Mouse (Mus musculus) cerebellum, adult 9-11 months (tissue): ENCODE data around the gene Vegfb.
A peak's percentile ranks its signal among the peaks of the same experiment; 100 is the strongest.

Source experiments
- DNase-seq: peaks from one replicate; pipeline ENCODE4 v3.0.0; 2022

Gene Vegfb

DNA sequence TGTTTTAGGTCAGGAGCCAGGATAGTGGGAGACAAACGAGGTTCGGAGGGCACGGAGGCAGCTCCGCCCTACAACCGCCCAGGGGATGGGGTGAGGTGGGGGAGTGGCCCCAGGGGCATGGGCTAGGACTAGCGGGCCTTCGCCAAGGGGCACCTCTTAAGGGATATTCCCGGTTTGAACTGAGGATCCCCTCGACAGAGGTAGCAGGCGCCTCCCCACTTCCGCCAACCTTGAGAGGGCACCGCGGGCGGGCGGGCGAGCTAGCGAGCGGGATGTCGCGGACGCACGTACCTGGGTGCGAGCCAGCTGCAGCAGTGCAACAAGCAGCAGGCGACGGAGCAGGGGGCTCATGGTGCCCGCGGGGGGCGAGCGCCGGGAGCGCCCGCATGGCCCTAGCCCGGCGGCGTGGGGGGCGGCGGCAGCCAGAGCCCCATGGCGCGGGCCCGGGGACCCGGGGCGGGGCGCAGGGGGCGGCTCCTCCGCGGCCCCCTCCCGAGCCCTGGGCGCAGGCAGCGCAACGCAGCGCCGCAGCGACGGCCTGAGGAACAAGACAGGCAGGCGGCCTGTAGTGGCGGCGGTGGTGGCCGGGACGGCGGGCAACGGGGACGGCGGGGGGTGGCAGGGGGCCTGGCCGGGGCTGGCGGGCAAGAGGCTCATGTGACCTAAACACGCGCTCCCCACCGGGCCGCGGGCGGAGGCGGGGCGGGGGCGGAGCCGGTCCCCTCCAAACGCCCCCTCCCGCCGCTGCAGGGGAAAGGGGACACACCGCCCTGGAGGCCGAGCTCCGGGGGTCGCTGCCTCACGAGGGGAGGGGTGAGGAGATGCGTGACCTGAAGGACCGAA, at the start of gene Vegfb:
TSS of gene Vegfb (minus strand) at position 591 of the 843 bp plus-strand sequence.
- peak; percentile 82 for DNase-seq

DNA sequence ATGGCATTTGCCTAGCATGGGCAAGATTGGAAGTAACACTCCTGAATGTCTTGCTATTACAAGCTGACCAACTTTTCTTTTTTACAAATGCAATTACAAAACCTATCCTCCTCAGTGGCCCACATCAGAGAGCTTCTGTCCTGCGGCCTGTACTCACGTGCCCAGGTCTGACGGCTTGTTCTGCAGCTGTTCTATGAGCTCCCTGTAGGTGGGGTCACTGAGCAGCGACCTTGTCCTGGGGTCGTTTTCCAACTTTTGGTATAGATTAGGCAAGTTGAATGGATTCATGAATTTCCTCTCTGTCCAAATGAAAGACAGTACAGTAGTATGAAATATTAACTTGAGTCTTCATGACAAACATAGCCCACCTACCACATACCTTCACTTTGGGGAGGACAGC, 46.6 kb upstream of the Vegfb start:
- DNase-seq = no peak

DNA sequence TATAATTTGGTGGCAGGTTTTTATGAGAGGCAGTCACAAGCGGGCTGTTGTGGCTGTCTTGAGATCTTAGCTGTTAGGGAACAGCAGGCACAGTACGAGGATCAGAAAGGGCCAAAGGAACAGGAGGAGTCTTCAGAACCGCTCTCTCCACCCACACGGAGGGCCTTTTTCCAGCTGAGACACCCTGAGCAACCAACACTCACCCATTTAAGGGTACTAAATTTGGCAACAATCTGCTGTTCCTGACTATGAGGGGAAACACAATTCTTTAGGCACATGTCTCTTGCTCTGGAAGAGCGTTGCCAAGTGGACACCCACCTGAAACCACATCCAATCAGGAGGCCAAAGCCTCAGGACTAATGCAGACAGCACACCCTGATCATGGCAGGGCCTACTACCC, 42.1 kb upstream of the Vegfb start:
- DNase-seq = no peak

DNA sequence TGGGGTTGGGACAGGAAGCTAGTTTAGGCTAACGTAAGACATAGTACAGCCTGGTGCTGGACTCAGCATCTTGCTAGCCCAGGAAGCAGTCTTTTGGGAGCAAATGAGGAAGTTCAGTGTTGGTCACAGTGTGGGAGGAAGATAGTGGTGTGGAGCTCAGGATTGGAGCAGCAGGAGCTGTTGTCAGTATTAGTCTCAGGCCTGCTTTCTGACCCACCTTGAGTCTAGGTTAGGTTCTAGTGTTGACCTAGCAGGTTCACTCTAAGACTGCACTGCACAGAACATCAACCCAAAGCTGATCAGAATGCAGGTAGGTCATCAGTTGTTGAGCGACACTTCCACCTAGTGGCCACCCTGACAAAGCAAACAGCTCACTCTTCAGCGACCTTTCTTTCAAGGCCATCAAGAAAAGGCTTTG, 32.8 kb upstream of the Vegfb start:
- peak; percentile 58 for DNase-seq

DNA sequence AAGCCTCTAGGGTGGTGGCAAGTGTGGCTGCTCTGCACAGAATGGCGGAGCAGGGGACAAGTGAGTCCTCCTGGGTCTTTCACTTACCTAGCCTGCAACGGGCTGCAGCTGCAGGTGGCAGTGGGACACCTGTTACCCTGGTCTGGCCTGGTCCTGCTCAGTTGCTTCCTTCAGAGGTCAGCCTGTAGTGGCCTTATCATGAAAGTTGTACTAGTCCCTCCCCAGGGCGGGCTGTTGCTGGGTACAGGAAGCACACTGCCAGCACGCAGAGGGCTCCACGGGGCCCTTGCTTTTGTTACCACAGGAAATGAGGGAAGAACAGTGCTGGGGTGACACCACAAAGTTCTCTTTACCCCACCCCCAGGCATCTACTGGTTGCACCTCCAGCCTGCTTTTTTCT, 31.7 kb upstream of the Vegfb start, which contains the start of gene Fermt3:
TSS of gene Fermt3 (minus strand) at position 279 of the 400 bp plus-strand sequence.
- no peak for DNase-seq

DNA sequence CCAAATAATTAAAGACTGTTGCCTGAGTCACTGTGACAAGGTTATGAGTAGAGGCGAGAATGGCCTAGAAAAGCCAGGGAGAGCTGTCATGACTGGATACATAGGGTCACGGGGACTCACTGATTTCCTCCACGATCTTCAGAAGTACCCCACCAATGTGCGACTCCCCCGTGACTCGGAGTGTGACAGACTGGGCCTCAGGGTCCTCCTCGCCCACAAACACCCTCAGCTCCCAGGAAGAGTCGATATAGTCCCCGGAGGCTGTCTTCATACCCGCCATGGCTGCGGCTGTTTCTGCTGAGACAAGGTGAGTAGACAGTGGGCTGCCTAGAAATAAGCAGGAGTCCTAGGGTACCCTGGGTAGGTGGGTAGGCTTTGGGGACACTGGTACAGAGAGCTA, 31.1 kb upstream of the Vegfb start:
- no peak for DNase-seq

DNA sequence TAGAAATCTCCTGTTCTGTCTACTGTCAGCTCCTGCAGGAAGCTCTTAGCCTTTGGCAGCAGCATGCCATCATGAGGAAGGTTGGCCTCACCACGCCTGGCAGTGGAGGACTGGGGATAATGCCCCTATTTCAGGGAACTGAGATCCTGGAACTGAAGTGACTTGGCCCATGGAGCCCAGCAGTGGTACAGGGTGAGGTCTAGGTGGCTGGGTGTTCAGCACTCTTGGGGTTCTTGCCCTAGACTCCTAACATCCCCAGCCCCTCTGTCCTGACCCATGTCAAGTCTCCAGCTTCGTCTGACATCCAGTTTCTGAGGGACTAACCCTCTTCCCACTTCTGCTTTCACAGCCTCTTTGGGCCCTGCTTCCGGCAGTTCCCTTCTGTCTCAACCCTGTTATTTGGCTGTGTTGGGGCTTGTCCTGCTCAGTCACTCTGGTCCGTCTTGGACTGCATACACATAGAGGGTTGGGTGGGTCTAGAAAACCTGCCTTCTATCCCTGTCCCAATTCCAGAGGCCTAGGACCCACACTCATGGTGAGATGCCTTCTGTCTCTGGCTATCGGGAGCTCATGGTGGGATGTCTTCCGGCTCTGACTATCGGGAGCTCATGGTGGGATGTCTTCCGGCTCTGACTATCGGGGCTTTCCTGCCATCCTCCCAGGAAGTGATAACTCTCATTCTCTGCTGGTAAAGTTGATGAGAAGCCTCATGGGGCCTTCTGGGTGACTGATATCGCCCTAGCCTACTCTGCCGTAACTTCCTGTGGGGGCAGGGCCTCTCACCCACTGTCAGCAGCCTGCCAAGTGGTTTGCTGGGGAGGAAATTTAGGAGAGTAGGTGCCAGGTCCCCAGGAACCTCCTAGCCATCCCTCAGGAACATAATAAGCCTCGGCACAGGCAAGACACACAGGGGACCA, 30.3 kb upstream of the Vegfb start:
- no peak for DNase-seq

DNA sequence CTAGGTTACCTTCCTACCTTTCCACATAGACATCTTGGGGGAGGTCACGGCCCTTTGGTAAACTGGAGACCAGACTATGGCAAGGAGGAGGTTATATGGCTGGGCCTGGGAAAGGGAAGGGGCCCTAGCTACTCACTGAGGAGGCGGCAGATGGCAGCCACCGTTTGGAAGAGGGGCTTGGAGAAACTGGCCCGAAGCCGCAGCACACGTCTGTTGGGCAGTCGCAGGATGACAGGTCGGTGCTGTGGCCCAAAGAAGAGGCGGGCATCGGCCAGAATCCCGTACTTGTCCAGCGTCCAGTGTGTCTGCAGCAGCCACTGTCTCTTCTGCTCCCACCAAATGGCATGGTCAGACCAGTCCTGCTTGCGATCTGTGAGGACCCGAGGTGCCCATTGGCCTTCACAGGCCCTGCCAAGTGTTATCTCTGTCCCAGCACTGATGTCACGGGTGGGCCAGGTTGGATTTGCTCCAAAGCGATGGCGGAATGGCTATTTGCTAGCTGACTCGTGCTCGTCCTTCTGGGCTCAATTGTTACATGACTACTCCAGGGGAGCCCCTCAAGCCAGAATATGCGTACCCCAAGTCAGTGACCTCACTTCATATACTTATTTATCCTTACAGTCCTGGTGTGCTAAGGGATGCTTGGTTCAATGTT, 27.2 kb upstream of the Vegfb start:
- DNase-seq = no peak

DNA sequence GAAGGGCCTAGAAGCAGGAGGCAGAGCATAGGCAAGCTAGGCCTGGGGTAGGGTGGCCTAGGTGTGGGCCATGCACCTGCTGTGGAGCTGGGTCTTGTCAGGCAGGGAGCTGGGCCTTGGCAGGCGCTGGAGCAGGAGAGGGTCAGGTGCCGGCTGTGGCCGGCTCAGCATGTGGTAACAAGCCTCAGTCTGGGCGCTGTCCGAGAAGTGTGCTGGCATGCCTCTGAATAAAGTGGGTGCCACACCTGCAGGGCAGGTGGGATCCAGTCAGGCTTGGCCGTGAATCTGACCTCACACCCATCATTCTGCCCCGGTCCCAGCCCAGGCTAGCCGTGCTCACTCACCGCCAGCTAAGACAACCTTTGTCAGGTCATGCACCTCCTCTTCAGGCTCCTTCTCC, 26.5 kb upstream of the Vegfb start:
- DNase-seq = no peak

DNA sequence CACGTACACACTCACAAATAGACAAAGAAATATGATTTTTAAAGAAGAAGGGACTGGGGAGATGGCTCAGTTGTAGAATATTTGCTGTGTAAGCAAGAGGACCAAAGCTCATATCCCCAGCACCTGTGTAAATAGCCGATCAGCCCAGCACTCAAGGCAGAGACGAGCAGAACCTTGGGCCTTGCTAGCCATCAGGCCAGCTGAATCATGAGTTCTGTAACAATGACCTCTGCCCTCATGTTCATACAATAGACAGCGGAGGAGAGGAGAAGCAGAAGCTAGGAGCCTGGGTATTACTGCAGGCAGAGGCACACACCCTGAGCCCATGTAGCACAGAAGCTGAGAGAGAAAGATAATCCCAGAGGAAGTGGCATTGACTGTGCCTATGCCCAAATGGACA, 25.0 kb upstream of the Vegfb start:
- DNase-seq = no peak

DNA sequence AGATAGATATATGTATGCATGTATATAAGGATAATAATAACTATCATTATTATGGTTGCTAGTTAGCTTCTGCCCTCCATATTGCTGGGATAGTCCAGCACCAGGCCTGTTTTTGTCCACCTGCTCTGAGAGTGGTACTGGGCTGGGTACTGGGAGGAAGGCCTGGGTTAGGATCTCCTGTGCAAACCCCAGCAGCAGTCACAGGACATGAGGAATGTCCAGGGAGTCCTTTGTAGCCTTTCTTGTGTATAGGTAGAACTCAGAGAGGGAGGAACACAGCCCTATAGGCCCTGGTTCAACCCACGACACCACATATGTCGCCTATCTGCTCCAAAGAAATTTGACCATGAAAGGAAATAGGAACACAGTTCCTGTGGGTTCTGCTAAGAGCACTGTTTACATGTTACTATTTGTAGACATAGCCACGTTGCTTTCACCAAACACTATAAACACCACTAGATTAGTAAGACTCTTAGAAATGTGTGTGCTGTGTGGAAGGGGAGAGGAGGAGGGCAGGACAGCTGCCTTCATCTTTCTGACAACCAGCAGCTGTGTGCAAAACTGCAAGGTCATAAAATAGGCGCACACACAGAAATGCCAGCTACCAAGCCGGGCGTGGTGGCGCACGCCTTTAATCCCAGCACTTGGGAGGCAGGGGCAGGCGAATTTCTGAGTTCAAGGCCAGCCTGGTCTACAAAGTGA, 19.6 kb upstream of the Vegfb start:
- no peak for DNase-seq

DNA sequence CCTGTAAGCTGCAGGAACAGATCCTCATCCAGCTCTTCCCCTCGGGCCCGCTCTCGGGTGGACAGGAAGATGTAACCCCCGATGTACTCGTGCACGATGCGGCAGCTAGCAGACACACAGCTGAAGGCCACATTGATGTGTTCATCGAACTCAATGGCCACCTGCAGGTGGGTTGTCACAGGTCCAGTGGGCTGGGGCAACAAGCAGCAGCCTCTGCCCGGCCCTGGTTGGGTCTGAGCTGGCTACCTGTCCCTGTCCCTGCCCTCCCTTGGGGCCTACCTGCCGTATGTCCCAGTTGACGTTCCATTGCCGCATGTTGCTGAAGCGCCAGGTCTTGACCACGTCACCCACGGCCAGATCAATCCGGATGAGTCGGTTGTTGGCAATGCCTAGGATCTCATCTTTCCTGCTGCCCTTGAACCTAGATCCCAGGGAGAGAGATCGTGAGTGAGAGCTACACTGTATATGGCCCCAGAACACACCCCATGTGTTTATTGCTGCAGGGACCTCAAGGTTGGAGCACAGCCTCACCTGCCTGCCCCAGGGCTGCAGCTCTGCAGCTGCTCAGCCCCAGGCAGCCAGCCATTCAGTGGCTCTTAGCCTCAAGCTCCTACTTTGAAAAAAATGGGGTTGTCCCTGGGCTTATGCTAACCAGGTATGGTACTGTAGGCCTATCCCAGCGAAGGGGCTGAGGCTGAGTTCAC, 12.1 kb upstream of the Vegfb start:
- DNase-seq = no peak

DNA sequence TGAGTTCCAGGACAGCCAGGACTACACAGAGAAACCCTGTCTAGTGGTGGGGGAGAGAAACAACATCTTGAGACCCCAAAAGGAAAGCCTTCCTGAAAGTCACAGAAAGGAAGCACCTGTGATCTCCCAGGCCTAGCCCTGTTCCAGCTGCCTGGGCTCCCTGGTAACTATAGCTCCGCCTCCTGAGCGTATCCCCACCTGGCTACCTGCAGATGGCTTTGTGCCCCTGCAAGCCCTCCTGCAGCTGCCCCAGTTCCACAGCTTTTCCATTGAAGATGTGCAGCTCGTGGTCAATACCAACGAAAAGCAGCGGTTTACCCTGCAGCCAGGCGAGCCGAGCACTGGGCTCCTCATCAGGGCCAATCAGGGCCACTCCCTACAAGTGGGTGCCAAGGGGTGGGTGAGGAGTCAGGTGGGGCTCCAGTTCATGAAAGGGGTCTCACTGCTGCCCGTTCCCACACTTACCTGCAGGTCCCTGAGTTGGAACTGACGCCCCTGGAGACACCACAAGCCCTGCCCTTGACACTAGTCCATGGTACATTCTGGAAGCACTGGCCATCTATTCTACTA, 10.4 kb upstream of the Vegfb start:
- DNase-seq = peak; percentile 52

DNA sequence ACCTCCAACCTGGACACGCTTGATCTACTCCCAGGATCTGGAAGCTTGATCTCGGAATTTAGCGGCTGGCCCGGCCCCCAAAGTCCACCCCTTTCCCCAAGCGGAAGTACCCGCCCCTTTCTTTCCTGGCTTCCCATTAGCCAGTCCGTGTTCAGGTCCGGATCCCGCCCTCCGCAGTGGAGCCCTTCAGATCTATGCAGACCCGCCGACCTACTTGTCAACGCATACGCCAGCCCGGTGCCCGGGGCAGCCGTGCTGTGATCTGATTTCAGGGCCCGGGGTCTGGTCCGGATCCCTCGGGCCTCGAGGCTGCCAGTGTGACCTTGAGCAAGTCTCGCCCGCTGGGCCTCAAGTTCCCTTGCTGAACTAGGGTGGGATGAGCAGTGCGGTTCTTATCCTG, 8.6 kb upstream of the Vegfb start, which contains the start of the genes Nudt22 and Trpt1:
TSS of gene Nudt22 (minus strand) at position 112 of the 400 bp plus-strand sequence.
TSS of gene Trpt1 (plus strand) at position 126 of the 400 bp plus-strand sequence.
- DNase-seq = peak; percentile 92

DNA sequence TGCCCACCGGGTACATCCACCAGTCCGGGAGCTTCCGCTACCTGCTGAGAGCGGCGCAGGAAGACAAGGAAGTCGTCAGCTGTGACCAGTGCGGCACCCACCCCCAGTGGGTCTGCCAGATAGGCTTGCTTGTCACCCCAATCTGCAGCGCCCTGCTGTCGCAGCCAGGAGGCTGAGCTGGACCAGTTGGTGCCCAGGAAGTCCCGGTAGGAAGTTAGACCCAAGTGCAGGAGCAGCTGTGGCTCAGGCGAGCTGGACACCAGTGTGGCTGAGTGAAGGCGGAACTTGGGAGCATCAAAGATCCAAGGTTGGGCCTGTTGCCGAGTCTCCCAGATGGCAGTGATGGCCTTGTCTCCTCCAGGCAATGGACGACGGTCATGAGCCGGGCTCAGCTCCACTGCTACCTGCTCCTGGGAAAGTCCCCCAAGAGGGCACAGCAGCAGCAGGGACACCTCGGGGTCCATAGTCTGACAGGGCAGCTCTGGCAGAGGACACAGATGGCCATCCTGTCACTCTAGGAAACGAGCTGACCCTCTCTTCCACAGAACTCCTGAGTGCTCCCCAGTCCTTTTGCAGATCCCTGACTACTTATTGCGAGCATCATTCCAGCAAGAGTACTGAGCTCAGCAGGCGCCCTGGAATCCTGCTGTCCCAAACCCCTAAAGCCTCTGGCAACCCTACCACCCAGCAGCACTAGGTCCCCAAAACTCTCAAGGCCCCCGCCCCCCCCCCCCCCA, 8.0 kb upstream of the Vegfb start:
- peak; percentile 76 for DNase-seq

DNA sequence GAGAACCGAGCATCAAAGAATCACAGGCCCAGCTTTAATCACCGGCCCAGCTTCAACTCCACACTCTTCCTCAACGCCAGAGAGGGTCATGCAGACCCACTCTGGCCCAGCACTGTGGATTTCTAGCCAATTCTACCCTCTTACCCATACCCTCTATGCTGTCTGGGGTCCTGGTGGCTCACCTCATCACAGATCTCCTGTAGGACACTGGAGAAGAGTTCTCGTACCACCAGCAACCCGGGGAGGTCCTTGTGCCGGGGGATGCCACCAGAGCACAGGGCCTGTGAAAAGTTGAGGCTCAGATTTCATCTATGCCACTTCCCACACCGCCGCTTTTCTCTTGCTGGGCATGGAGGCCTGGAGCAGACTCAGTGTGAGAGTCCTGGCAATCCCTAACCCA, 7.0 kb upstream of the Vegfb start:
- DNase-seq = peak; percentile 48

DNA sequence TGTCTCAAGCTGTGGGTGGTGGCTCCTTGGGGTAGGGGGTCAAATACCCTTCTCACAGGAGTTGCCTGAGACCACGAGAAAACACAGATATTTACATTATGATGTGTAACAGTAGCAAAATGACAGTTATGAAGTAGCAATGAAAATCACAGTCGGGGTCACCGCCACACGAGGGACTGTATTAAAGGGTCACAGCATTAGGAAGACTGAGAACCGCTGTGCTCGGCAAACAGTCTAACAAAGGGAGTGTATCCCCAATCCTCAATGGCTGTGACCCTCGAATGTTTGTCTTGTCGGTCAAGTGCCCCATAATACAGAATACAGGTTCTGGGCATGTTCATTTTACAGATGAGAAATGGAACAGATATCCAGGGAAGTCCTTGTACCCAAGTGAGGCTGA, 6.6 kb upstream of the Vegfb start:
- peak; percentile 46 for DNase-seq

DNA sequence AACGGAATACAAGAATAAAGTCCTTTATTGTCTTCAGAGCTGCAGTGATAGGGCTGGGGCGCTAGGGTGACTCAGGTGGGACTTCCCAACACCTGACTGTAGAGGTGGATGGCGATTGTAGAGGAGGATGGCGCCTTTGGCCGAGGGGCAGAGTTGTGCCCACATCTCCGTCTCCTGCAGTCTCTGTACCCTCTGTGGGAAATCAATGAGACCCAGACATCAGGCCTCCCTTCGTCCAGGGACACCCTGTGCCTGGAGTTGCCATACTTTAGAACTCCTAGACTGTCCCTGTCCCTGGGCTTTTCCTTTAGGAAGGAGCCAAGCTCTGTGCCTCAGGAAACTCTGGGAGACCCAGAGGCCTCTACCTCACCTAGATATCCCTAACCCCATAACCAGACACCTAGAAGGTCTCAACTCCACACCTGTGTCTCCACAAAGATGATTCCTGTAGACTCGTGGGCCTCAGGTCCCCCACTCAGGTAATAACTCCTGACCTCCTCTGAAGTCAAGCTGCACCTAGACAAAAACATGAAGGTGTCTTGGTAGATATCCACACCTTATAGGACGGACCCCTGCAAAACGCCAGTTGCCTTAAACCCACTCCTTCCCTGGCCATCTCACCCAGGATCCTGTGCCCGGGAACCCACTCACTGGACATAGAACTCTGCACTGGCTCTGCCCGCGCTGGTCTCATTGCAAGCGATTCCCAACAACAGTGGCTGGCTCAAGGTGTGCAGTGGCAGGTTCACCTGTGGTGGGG, 5.7 kb upstream of the Vegfb start:
- DNase-seq = peak; percentile 52

DNA sequence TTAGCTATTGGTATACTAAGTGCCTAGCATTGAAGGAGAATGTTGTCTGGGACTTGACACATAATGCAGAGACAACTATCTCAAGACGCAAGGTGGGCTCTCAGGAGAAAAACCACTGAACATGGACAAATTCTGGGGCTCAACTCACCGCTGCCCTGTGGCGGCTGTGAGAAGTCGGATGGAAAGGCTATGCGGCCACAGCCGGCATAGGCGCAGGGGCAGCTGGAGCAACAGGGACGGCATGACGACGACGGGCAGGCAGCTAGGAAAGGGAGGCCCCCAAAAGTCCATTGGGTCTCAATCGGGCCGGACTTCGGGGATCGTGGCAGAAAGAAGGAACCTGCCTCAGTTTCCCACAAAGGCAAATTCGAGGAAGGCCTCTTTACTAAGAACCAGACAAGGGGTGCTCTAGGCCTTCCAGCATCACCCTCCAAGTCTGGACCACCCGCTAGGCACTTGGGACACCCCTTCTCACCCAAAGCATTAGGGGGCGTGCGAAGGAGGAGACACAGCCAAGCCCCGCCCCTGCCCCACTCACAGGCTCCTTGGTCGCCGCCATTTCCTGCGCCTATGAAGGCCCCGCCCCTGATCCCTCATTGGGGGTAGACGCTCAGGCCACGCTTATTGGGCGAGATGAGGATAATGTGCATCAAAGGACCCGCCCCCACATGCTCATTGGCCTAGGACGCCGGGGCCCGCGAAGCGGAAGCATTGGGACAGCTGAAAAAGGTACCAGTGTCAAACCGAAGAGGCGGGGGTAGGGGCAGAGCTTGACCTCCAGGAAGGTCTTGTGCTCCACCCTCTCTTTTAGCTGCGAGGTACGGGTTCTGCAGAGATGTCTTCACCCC, 4.8 kb upstream of the Vegfb start, which contains the start of gene Dnajc4:
TSS of gene Dnajc4 (minus strand) at position 562 of the 848 bp plus-strand sequence.
- DNase-seq = peak; percentile 97
